Mouse (Mus musculus): ENCODE results near the gene Ank.

Gene Ank

DNA sequence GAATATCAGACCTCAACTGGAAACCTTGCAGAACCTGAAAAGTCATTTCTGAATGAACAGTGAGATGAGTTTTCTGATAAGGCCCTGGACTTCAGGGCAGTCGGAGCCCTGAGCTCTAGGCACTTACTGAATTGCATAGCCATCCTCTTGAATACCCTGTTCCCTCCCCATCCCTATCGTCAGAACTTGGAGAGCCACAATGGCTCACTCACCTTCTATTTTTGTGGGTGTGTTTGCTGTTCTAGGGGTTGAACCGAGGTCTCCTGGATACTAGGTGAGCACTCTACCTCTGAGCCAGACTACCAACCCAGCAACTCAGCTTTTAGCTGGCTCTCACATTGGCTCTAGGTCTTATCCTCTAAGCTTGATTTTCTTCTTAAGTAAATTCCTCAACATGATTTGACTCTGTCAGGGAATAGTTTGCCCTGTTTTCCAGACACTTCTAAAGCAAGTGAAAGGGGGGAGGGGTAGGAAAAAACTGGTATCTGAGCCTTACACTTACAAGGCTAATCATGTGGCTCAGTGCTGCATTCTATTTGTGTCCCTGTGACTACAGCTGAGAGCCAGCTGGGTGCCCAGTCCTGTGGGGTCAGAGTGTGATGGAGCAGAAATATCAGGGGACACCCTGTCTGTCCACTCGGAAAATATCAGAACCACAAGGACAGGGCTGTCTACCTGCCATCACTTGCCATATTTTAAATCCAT is 71.2 kb downstream of the Ank start:
- DNase-seq (ENCODE audit: low spot score): no peak

GRCm38 (mm10) chr15:27539745-27540144 is 73.3 kb downstream of the Ank start:
- no peak for DNase-seq (ENCODE audit: low spot score)

DNA sequence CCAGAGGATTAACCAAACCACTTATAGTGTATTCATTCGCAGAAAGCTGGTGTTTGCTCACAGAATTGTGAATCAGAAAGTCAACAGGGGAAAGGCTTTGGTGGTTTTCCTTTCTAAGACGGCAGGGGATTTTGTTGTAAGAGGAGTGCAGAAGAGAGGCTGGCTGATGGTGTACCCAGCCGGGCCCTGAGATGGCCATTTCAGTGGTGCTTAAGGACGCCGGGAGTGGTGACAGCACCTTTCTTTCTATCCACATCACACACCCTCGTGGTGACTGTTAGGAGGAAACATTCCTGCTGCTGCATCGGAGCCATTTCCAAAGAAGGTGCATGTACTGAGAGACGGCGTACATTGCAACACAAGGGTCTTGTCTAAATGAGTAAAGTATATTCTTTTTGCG is 78.7 kb downstream of the Ank start:
- DNase-seq (ENCODE audit: low spot score): no peak

DNA sequence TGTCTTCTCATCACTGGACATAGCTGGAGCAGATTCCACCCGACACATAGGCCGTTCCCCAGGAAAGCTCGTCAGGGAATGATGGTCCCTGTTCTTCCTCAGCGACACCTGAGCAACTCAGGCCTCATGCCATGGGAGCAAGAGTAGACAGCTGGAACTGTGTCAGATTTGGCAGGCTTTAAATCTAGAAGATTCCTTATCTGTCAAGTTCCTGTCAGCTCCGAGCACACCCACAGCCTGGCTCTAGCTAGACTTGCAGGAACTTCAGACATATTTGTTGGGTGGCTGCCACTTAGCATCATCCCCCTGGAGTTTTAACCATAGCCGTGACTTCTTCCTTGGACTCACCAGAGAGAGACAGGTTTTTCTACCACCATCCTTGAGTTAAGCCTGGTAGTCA is 81.6 kb downstream of the Ank start:
- DNase-seq (ENCODE audit: low spot score): no peak

DNA sequence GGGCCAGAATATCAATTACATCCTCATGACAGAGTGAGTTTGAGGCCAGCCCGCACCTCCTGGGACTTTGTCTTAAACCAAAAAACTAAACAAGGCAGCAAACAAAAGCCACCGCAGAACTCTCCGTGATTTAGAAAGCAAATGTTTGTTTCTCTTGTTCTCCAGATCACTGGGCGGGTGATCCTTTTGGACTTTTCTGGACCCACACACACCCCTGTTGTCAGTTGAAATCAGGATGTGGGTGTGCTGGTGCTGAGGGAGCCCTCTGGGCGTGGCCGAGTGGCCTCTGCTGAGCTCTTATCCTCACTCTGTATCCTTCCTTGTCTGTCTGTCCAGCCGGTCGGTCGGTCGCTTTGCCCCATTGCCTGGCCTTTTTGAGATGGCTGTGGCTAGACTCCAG is 82.6 kb downstream of the Ank start:
- no peak for DNase-seq (ENCODE audit: low spot score)

DNA sequence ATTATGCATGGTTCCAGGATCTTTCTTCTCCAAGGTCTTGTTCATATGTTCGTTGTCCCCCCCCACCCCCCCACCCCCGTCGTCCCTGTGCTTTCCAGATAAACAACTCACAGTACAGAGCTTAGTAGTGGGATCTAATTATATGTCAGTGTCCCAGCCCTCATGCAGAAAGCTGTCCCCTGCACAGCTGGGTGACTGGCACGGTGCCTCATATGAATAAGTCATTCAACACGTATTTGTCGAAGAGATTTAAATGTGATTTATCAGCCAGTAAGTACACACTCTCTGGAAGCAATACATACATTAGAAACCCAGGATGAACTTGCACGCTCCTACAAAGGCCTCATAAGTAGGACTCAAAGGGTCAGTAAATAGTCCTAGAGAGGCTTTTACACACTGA is 83.4 kb downstream of the Ank start:
- no peak for DNase-seq (ENCODE audit: low spot score)

DNA sequence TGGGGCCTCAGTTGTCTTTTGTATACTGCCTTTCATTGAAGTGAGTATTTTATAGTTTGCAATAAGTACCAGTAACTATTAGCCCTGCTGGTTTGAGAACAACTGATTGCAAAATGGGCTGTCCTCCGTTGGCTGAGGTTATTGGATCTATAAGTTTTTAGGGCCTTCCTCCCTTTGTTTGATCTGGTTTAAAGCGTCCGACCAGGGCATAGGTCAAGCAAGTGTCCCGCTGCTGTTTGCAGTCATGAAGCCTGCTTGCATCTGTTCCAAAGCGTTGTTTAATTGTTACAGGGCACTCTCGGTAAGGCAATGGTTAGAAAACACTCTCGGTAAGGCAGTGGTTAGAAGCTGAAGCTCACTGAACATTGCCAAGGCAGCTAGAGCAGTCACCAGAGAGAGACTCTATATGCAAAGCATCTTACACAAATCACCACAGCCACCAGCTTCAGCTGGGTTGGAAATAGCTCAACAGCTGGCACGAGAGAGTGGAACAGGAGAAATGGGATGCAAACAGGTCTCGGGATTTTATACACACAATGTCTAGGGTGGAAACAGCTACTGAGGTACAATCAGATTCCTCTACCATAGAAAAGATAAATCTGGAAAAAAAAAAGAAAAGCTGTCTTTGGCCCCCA is 84.0 kb downstream of the Ank start:
- no peak for DNase-seq (ENCODE audit: low spot score)

GRCm38 (mm10) chr15:27551117-27552114 is 84.9 kb downstream of the Ank start:
- no peak for DNase-seq (ENCODE audit: low spot score)

DNA sequence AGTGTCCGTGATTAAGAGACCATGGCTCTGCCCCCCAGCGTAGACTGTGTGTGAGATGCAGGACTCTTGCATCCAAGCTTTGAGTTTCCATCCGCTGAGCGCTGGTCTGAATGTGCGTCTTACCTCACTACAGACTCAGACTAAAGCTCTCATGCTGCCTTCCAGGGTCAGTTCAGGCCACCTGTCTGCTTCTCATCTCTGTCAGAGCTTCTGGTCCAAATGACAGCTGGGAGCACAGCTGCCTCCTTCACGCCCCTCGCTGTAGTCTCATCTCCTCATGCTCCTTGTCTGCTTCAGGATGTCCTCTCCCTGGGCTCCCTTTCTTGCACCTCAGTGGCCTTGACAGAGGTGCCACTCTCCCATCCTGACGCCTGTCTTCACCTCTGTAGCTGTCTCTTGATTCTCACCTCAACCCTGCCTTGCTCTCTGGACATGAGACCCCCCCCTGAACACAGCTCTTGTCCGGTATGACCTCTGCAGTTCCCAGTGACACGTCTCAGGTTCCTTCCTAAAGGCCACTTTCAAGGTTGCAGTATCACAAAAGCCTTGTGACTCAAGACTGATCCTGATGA is 85.7 kb downstream of the Ank start:
- DNase-seq (ENCODE audit: low spot score): no peak

DNA sequence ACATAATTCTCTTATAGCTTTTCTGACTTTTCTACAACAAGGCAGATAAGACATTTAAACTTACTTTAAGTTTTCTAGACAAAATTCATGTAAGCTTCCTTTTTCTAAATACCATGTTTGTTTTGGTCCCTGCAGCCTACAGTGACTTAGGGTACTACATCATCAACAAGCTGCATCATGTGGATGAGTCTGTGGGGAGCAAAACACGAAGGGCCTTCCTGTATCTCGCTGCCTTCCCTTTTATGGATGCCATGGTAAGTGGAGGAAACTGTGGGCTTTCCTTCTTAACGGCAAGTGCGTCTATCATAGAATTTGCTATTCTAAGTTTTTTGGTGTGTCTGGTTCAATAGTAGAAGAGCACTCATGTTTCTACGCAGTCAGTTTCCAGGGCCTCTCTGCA is 87.1 kb downstream of the Ank start:
- no peak for DNase-seq (ENCODE audit: low spot score)

- no peak for DNase-seq (ENCODE audit: low spot score)
These were observed 92.1 kb downstream of the Ank start for GRCm38 (mm10) chr15:27558456-27559147.

GRCm38 (mm10) chr15:27560315-27560714 is 93.8 kb downstream of the Ank start:
- no peak for DNase-seq (ENCODE audit: low spot score)

DNA sequence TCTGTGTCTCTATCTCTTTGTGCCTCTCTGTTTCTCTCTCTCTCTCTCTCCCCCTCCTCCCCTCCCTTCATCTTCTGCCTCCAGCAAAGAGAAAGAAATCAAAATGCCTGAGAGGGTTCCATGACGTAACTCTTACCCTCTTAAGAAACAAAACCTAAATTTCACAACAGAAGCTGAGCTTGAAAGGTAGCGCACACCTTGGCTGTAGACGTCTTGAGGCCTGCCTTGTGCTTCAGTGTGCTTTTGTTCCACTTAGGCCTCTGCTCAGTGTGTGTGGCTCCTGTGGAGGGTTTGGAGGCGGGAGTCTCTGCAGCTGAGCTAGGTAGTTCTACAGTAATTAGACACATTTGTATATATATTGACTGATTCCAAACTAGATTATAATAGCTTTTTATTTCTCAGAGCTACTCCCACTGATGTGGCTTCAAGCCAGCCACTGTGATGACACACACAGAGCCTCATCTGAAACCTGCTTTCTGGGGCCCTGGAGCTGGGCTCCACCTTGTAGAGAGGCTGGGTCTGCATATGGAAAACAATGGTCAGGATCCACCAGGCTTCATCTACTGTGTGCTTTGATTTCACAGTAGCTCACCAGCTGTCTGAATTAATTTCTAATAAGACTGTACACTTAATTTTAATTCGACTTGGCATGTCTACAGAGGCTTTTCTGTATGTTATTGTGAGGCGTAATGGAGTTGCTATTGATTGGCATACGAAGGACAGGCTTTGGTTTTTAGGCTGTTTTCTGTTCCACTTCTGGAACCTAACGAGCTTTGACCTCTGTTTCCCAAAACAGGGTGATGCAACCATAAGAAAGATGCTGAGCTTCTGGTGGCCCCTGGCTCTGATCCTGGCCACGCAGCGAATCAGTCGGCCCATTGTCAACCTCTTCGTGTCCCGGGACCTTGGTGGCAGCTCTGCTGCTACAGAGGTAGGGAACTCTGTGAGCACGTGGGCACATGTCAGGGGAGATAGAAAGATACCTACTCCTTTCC is 97.9 kb downstream of the Ank start:
- DNase-seq (ENCODE audit: low spot score): no peak

GRCm38 (mm10) chr15:27565626-27566185 is 99.2 kb downstream of the Ank start:
- no peak for DNase-seq (ENCODE audit: low spot score)

DNA sequence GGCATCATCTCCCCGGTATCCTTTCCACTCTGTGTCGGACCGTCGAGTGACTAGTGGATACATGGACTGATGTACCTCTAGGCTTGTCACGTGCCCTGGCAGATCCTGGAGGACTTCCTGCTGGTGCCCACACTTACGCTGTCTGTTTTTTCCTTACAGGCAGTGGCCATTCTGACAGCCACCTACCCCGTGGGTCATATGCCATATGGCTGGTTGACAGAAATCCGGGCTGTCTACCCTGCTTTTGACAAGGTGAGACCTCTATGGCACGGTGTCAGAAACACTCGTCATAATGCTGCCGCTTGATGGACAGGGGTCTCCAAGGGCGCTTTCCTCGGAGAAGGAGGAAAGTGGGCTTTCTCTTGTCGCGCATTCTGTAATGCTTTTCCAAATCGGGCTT is 100.9 kb downstream of the Ank start:
- no peak for DNase-seq (ENCODE audit: low spot score)

GRCm38 (mm10) chr15:27568371-27568770 is 101.9 kb downstream of the Ank start:
- no peak for DNase-seq (ENCODE audit: low spot score)

DNA sequence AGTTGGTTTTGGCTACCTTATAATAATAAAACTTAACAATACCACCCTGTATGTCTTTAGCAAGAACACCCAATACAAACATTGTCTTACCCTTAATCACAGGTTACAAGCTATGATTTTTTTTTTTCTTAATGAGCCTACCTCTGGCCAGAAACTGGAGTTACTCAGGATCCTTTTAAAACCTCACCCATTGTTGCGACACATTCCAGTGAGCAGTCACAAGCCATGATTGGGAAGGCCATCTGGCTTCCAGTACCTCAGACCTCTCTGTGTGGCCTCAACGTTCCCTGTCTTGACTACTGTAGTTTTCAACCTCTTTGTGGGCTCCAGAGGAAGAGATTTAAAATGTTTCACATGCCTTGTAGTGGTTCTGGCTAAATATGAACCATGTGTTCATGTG is 103.4 kb downstream of the Ank start:
- DNase-seq (ENCODE audit: low spot score): no peak

- DNase-seq (ENCODE audit: low spot score): no peak
These were observed 103.9 kb downstream of the Ank start for GRCm38 (mm10) chr15:27570385-27570784.

GRCm38 (mm10) chr15:27571179-27571578 is 104.7 kb downstream of the Ank start:
- DNase-seq (ENCODE audit: low spot score): no peak
